Mouse (Mus musculus) myocyte (in vitro differentiated cells): Measurements from ENCODE around the gene Gm20388.
A peak's percentile ranks its signal among the peaks of the same experiment; 100 is the strongest.

ENCODE experiments used
- CEBPB ChIP-seq: IDR thresholded peaks from 2 replicates; pipeline ENCODE4 v1.6.1; 2011; ENCODE audit warnings: mild to moderate bottlenecking, moderate library complexity; ENCODE audit not compliant: poor library complexity, insufficient read depth, severe bottlenecking
- E2F4 ChIP-seq: IDR thresholded peaks from one replicate; pipeline ENCODE4 v1.6.1; 2011; ENCODE audit warnings: mild to moderate bottlenecking, control low read depth, moderate library complexity; ENCODE audit not compliant: insufficient read depth
- MAX ChIP-seq: IDR thresholded peaks from one replicate; pipeline ENCODE4 v1.6.1; 2011; ENCODE audit warnings: low read depth, mild to moderate bottlenecking, control low read depth
- MYOD1 ChIP-seq, 3 experiments: IDR thresholded peaks; one replicate each; pipeline ENCODE4 v1.6.1; 2011; ENCODE audit warnings: control low read depth in 2 of 3, low read depth in 2 of 3, mild to moderate bottlenecking in 2 of 3, moderate library complexity in 1 of 3; ENCODE audit not compliant: insufficient read length in 2 of 3, control insufficient read depth in 1 of 3
- POLR2A ChIP-seq: IDR thresholded peaks from one replicate; pipeline ENCODE4 v1.6.1; 2011; ENCODE audit warnings: low read depth, mild to moderate bottlenecking, control low read depth, moderate library complexity; ENCODE audit not compliant: insufficient read length
- SRF ChIP-seq: IDR thresholded peaks from one replicate; pipeline ENCODE4 v1.6.1; 2011; ENCODE audit warnings: low read depth; ENCODE audit not compliant: control insufficient read depth, insufficient read length
- TCF12 ChIP-seq: IDR thresholded peaks from one replicate; pipeline ENCODE4 v1.6.1; 2011; ENCODE audit warnings: mild to moderate bottlenecking, control low read depth; ENCODE audit not compliant: poor library complexity, insufficient read depth, severe bottlenecking
- TCF3 ChIP-seq: IDR thresholded peaks from one replicate; pipeline ENCODE4 v1.6.1; 2011; ENCODE audit warnings: low read depth, control low read depth; ENCODE audit not compliant: insufficient read length
- USF1 ChIP-seq: IDR thresholded peaks from one replicate; pipeline ENCODE4 v1.6.1; 2011; ENCODE audit warnings: low read depth, mild to moderate bottlenecking, control low read depth, moderate library complexity

- TF ChIP-seq CEBPB (peak; percentile 28; the same call in 1 of the 2 replicates), POLR2A (no peak), MAX (no peak), MYOD1 (IDR thresholded peaks at IDR 0.05; ENCODE audit: control insufficient read depth in 1 of 3, insufficient read length in 2 of 3, low read depth in 2 of 3) (no peak), E2F4 (no peak), SRF (no peak), USF1 (no peak), TCF12 (no peak), TCF3 (no peak)
These were observed 3112.1 kb downstream of the Gm20388 start for GRCm38 (mm10) chr8:123022727-123023126.
